Mouse (Mus musculus) embryonic facial prominence, embryonic 10.5 days (tissue): ENCODE data around the gene Hoxc5. TPM values are rescaled to one million over a fixed set of nuclear protein-coding genes. Genes with fewer than 3 reads are reported as not detected.
A peak's percentile ranks its signal among the peaks of the same experiment; 100 is the strongest.

Experiments used
- DNase-seq: peaks from one replicate; pipeline ENCODE4 v3.0.0-alpha.2; 2017; ENCODE audit warnings: low spot score
- H3K27ac ChIP-seq: fragments of 300-500 bp; sonication (generic); replicated peaks from 2 replicates; pipeline ENCODE4 v1.5.1; 2016; ENCODE audit warnings: mild to moderate bottlenecking
- H3K27me3 ChIP-seq: fragments of 300-500 bp; sonication (generic); replicated peaks from 2 replicates; pipeline ENCODE4 v1.6.1; 2016; ENCODE audit warnings: low read depth, mild to moderate bottlenecking; ENCODE audit not compliant: poor library complexity, severe bottlenecking
- H3K36me3 ChIP-seq: fragments of 300-500 bp; sonication (generic); replicated peaks from 2 replicates; pipeline ENCODE4 v1.6.1; 2016; ENCODE audit warnings: mild to moderate bottlenecking, moderate library complexity
- H3K4me1 ChIP-seq: fragments of 300-500 bp; sonication (generic); 2 replicates; pipeline ENCODE4 v1.6.1; 2016
- H3K4me3 ChIP-seq: fragments of 300-500 bp; sonication (generic); 2 replicates; pipeline ENCODE4 v1.5.1; 2016; ENCODE audit warnings: mild to moderate bottlenecking, moderate library complexity
- H3K9me3 ChIP-seq: fragments of 300-500 bp; sonication (generic); 2 replicates; pipeline ENCODE4 v1.6.1; 2016; ENCODE audit warnings: mild to moderate bottlenecking
- WGBS: fragments of 180-500 bp; shearing (Covaris S2); methylation state at CpG from one replicate; pipeline ENCODE4 v1.1.7; 2016; 5-methylcytosine and 5-hydroxymethylcytosine counted together
- polyA plus RNA-seq: library from polyadenylated mRNA; unstranded; fragments of >200 nt; fragmentation: Nextera tagmentation; extraction: Ambion mirVana; gene quantifications from 2 replicates; pipeline ENCODE4 v1.2.1, GENCODE M21; 2016

Hoxc5 gene
- polyA plus RNA-seq, 1 experiment from 2014 or later = 0.07 TPM

DNA sequence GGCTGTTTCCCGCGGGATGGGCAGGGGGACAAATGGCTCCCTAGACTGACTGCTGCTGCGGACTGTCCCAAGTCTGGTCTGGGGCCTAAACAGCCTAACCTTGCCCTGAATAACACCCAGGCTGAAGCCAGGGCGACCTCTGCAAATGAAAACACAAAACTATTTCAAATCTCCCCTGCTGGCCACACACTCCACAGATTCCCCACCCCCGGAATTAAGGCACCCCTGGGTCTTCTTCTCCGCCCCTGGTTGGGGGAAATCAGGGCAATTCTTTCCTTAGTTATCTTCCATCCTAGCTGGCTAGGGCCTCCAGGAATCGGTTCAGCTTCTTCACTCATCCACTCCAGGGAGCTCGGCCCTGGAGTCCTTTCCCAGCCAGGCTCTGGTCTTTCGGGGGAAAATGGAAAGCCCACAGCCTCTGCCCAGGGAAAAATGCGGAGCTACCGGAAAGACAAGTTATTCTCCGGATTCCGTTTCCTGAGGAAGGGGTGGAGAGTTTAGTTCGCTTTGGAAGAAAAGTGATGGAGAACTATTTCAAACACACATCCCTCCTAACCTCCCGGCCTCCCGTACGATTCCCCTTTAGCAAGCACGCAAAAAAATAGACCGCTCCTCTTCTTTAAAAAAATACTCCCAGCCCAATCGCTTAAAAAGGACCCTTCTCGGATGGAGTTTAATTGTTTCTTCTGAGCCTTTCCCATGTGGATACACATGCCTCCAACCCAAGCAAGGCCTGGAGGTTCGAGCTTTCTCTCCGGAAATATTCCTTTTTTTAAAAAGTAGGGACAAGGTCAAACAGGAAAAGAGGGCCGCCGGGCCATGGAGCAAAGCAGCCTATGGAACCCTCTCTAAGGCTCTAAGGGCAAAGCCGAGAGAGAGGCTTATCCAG, 2.0 kb upstream of the Hoxc5 start:
- no peaks in the 10 kb centered on the region for H3K36me3 ChIP-seq
- peak; percentile 58 for DNase-seq
- no peak overlapping the region for H3K27ac ChIP-seq
- H3K4me3 ChIP-seq = no peak overlapping the region
- H3K9me3 ChIP-seq = no peaks in the 10 kb centered on the region
- H3K27me3 ChIP-seq = peaks cover 100% of the 10 kb centered on the region
- WGBS = 2% methylated on average over 26 of the region's 26 CpGs
- H3K4me1 ChIP-seq = peaks cover 7% of the 10 kb centered on the region; the same call in 1 of the 2 replicates

DNA sequence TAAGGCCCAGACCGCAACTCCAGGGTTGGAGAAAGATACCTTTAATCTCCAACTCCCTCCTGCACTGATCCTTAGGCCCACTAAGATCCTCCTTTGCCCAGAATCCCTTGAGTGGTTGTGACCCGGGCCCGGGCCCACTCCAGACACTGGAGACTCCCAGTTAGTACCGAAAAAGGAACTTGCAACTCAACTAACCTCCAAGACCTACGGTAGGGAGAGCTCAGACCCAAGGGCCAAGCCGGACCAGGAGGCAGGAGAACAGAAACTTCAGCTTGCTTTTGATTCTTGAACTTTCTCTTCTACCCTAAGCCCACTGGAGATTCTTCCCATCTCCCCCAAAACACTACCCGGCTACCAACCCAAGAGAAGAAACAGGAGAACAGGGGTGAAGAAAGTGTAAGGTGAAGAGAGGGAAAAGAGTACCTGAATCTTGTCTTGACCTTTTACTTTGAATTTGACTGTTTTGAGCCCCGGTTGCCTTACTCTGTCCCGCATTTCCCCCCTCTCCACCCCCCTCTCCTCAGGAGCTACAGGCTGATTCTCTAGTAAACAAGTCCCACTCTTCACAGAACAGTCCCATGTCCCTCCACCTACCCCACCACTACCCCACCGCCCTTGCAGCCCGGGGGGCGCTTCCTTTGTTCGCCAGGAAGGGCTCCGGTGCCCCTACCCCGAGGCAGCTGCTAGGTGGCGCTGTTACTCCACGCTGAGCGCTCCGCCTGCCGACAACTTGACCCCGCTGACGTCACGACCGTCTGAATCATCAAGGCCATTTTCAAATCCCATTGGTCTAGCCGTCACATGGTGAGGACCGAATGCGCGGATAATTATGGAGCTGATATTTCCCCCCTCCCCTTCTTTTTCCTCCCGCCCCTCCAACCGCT, 1.1 kb upstream of the Hoxc5 start:
- H3K4me3 ChIP-seq = peak overlapping the region; percentile 27
- H3K27ac ChIP-seq = no peak overlapping the region
- no peaks in the 10 kb centered on the region for H3K9me3 ChIP-seq
- peaks cover 100% of the 10 kb centered on the region for H3K27me3 ChIP-seq
- H3K36me3 ChIP-seq = no peaks in the 10 kb centered on the region
- WGBS = 3% methylated on average over 30 of the region's 30 CpGs
- H3K4me1 ChIP-seq = peaks cover 7% of the 10 kb centered on the region; the same call in 1 of the 2 replicates
- DNase-seq = peak; percentile 90

GRCm38 (mm10) chr15:102966776-102967311, 399 bp upstream of the Hoxc5 start, which contains the start of gene Hoxc10:
TSS of gene Hoxc10 (plus strand) at chr15:102966796.
- H3K36me3 ChIP-seq = no peaks in the 10 kb centered on the region
- H3K9me3 ChIP-seq = no peaks in the 10 kb centered on the region
- no peak for DNase-seq
- peak within 1 kb of the TSS; percentile 27 for H3K4me3 ChIP-seq
- H3K27me3 ChIP-seq = peaks cover 100% of the 10 kb centered on the region
- no peak within 1 kb of the TSS for H3K27ac ChIP-seq
- peaks cover 7% of the 10 kb centered on the region; the same call in 1 of the 2 replicates for H3K4me1 ChIP-seq
- WGBS = 2% methylated on average over 27 of the region's 27 CpGs

DNA sequence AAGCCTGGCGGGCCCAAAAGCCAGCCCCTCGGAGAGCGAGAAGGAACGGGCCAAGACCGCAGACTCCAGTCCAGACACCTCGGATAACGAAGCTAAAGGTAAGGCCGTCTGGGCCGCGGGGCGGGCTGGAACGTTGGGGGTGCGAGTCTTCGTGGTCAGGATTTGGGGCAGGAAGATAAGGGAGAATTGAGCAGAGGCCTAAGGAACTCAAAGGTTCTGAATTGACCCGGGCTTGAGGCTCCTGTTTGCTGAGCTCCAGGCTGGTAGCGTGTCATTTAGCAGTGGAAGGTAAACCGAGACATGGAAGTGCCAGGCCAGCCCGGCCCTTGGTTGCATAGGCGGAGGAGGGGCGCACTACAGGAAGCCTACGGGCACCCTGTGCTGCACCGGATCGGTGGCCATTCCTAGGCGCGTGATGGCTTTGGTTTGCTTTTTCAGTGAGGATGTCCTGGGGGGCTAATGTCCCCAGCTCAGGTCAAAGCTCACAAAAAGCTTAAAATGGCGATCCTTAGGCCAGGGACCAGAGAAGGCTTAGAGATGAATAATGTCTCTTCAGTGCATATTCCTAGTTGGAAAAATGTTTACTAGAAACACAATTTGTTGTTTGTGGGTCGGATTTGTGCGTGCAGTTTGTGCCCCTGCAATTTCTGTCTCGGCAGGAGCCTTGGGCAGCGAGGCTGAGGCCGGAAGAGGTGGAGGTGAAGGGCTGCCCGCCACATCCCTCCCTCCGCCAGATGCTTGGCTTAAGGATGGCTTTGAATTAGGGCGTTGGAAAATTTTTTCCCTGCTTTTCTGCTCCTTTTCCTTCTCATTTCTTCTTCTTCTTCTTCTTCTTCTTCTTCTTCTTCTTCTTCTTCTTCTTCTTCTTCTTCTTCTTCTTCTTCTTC, 511 bp downstream of the Hoxc5 start:
- H3K4me1 ChIP-seq = peaks cover 7% of the 10 kb centered on the region; the same call in 1 of the 2 replicates
- no peaks in the 10 kb centered on the region for H3K9me3 ChIP-seq
- H3K27me3 ChIP-seq = peaks cover 100% of the 10 kb centered on the region
- 2% methylated on average over 34 of the region's 34 CpGs for WGBS
- H3K27ac ChIP-seq = no peak overlapping the region
- no peaks in the 10 kb centered on the region for H3K36me3 ChIP-seq
- peak; percentile 49 for DNase-seq
- H3K4me3 ChIP-seq = no peak overlapping the region

- H3K36me3 ChIP-seq = no peaks in the 10 kb centered on the region
- peaks cover 7% of the 10 kb centered on the region; the same call in 1 of the 2 replicates for H3K4me1 ChIP-seq
- no peak for DNase-seq
- WGBS = 22% methylated on average over 1 of the region's 1 CpGs
- H3K27ac ChIP-seq = no peak overlapping the region
- no peak overlapping the region for H3K4me3 ChIP-seq
- no peaks in the 10 kb centered on the region for H3K9me3 ChIP-seq
- H3K27me3 ChIP-seq = peaks cover 100% of the 10 kb centered on the region
These were observed 2.1 kb downstream of the Hoxc5 start for GRCm38 (mm10) chr15:102969296-102969695.

- Histone ChIP-seq H3K27ac (no peak overlapping the region), H3K4me3 (no peak overlapping the region)
These were observed 3.5 kb downstream of the Hoxc5 start for GRCm38 (mm10) chr15:102970740-102971139.

DNA sequence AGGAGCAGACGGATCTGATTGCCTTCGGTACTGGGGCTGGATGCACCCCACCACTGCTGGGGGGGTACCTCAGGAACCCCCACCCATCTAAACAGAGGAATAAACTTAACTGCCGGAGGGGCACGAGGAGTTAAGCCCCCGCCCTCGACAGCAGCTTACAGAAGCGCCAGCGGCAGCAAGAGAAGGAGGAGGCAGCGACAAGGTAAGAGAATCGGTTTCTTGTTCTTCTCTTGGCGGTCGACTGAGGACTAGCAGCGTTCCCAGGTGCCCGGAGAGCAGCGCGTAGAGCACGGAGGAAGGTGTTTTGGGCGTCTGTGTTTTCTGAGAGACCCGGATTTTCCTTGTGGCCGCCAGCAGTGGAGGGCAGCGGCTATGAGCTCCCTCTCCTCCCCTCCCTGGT, 5.0 kb downstream of the Hoxc5 start:
- no peak for DNase-seq
- 2% methylated on average over 21 of the region's 21 CpGs for WGBS
- Histone ChIP-seq H3K27ac (no peak overlapping the region), H3K4me1 (no peaks in the 10 kb centered on the region), H3K36me3 (no peaks in the 10 kb centered on the region), H3K4me3 (no peak overlapping the region), H3K27me3 (peaks cover 100% of the 10 kb centered on the region), H3K9me3 (no peaks in the 10 kb centered on the region)

More at GRCm38 (mm10) chr15:102970740-102971139, 3.5 kb downstream of the Hoxc5 start:
- Histone ChIP-seq H3K36me3 (no peaks in the 10 kb centered on the region), H3K4me1 (peaks cover 7% of the 10 kb centered on the region; the same call in 1 of the 2 replicates), H3K9me3 (no peaks in the 10 kb centered on the region), H3K27me3 (peaks cover 100% of the 10 kb centered on the region)
- DNase-seq = no peak
- 2% methylated on average over 12 of the region's 12 CpGs for WGBS

DNA sequence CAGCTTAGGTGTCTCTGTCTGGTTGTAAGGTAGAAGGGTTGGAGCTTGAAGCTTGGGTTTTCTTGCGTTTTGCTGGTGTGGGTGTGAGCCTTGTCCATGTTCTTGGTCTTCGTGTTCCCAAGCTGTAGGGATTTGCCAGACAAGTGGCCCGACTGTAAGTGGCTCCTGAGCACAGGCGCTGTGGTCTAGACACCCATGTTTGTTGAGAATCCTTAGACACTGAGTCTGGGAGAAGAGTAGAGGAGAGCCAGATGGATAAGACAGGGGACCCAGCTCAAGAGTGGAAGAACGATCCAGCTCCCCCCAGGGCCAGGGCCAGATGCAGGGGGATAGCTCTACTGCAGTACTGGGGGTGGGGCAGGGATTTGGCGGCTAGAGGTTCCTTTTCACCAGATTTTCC, 5.5 kb downstream of the Hoxc5 start:
- no peaks in the 10 kb centered on the region for H3K36me3 ChIP-seq
- WGBS = 4% methylated on average over 6 of the region's 6 CpGs
- peaks cover 100% of the 10 kb centered on the region for H3K27me3 ChIP-seq
- no peak overlapping the region for H3K27ac ChIP-seq
- no peak overlapping the region for H3K4me3 ChIP-seq
- no peaks in the 10 kb centered on the region for H3K4me1 ChIP-seq
- no peaks in the 10 kb centered on the region for H3K9me3 ChIP-seq
- DNase-seq = no peak

GRCm38 (mm10) chr15:102975034-102975433, 7.8 kb downstream of the Hoxc5 start:
- H3K4me3 ChIP-seq = no peak overlapping the region

DNA sequence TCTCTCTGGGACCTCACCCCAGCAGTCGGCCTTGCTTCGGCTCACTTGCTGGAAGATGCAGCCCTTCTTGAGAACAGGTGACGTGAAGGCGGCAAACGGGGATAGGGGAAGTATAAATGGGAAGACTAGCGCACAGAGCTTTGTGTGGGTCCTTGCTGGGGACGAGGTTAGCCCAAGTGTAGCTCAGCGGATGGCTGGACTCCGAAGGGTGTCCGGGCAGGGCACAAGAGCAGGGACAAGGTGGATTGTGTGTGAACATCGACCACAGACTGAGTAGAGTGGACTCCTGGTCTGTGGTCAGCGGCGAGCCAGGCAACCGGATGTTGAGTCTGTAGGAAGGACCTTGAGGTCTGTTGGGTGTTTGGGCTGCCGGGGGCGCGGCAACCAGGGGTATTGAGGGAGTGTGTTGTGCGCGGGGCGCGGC, 8.5 kb downstream of the Hoxc5 start:
- H3K9me3 ChIP-seq = no peaks in the 10 kb centered on the region
- WGBS = 1% methylated on average over 21 of the region's 21 CpGs
- peak; percentile 57 for DNase-seq
- no peak overlapping the region for H3K27ac ChIP-seq
- H3K27me3 ChIP-seq = peaks cover 100% of the 10 kb centered on the region
- H3K4me1 ChIP-seq = no peaks in the 10 kb centered on the region
- H3K4me3 ChIP-seq = no peak overlapping the region
- H3K36me3 ChIP-seq = no peaks in the 10 kb centered on the region

More at GRCm38 (mm10) chr15:102975034-102975433, 7.8 kb downstream of the Hoxc5 start:
- Histone ChIP-seq H3K4me1 (no peaks in the 10 kb centered on the region), H3K27ac (no peak overlapping the region), H3K36me3 (no peaks in the 10 kb centered on the region), H3K27me3 (peaks cover 100% of the 10 kb centered on the region), H3K9me3 (no peaks in the 10 kb centered on the region)
- DNase-seq = no peak
- WGBS = 5% methylated on average over 7 of the region's 7 CpGs

DNA sequence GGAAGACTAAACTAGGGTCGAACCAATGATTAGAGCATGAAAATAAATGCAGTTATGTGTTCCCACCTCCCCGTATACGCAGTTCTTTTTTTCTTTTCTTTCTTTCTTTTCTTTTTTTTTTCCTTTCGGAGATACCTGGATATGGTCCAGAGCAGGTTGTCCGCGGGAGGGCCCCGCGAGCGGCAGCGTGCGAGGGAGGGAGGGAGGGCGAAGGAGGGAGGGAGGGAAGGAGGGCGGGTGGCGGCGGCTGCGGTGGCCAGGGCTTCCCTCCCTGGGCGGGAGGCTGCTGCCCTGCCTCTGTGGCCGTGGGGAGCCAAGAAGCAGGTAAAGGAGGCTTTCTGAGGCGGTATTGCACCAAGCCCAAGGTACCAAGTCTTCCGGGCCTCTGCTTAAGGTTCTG, 8.9 kb downstream of the Hoxc5 start, which contains the start of gene Hoxc9:
Hoxc9 (plus strand) TSS at position 269 of the 400 bp plus-strand sequence.
- WGBS = under 1% methylated on average over 20 of the region's 20 CpGs
- no peaks in the 10 kb centered on the region for H3K4me1 ChIP-seq
- DNase-seq = no peak
- no peaks in the 10 kb centered on the region for H3K9me3 ChIP-seq
- peaks cover 100% of the 10 kb centered on the region for H3K27me3 ChIP-seq
- no peaks in the 10 kb centered on the region for H3K36me3 ChIP-seq
- H3K27ac ChIP-seq = no peak within 1 kb of the TSS
- no peak within 1 kb of the TSS for H3K4me3 ChIP-seq
